Mouse (Mus musculus) lung, postnatal 0 days (tissue): ENCODE results near the gene Samd4b. TPM values are rescaled to one million over a fixed set of nuclear protein-coding genes. Genes with fewer than 3 reads are reported as not detected.
A peak's percentile ranks its signal among the peaks of the same experiment; 100 is the strongest.

Experiments
- ATAC-seq: fragments of 200-750 bp; cut with Nextera tagmentation; 2 replicates; pipeline ENCODE4 v1.8.0; 2017; ENCODE audit warnings: moderate library complexity
- DNase-seq: peaks from one replicate; pipeline ENCODE4 v3.0.0-alpha.2; 2016; ENCODE audit warnings: low spot score
- H3K27ac ChIP-seq: fragments of 300-500 bp; sonication (generic); 2 replicates; pipeline ENCODE4 v1.5.1; 2014; ENCODE audit warnings: antibody characterized with exemption, mild to moderate bottlenecking, low read length, mixed read lengths
- H3K27me3 ChIP-seq: fragments of 300-500 bp; sonication (generic); replicated peaks from 2 replicates; pipeline ENCODE4 v1.6.1; 2014; ENCODE audit warnings: low read length, mixed read lengths; ENCODE audit not compliant: insufficient read depth
- H3K36me3 ChIP-seq: fragments of 300-500 bp; sonication (generic); 2 replicates; pipeline ENCODE4 v1.6.1; 2014; ENCODE audit warnings: low read length, mixed read lengths; ENCODE audit not compliant: insufficient read depth
- H3K4me1 ChIP-seq: fragments of 300-500 bp; sonication (generic); 2 replicates; pipeline ENCODE4 v1.6.1; 2014; ENCODE audit warnings: antibody characterized with exemption, low read depth, low read length, mixed read lengths; ENCODE audit not compliant: insufficient read depth
- H3K4me2 ChIP-seq: fragments of 300-500 bp; sonication (generic); replicated peaks from 2 replicates; pipeline ENCODE4 v1.6.1; 2014; ENCODE audit warnings: low read depth, mild to moderate bottlenecking, low read length, moderate library complexity, mixed read lengths
- H3K4me3 ChIP-seq: fragments of 300-500 bp; sonication (generic); 2 replicates; pipeline ENCODE4 v1.5.1; 2014; ENCODE audit warnings: low read depth, low read length
- H3K9ac ChIP-seq: fragments of 300-500 bp; sonication (generic); replicated peaks from 2 replicates; pipeline ENCODE4 v1.6.1; 2014; ENCODE audit warnings: low read depth, mild to moderate bottlenecking
- H3K9me3 ChIP-seq: fragments of 300-500 bp; sonication (generic); 2 replicates; pipeline ENCODE4 v1.6.1; 2016; ENCODE audit warnings: low read length, mixed read lengths
- CTCF ChIP-seq: IDR thresholded peaks from 2 replicates; pipeline ENCODE4 v1.5.1; 2016; ENCODE audit warnings: antibody characterized with exemption, mild to moderate bottlenecking
- EP300 ChIP-seq: IDR thresholded peaks from 2 replicates; pipeline ENCODE4 v1.6.1; 2016; ENCODE audit warnings: antibody characterized with exemption, mild to moderate bottlenecking, control low read depth
- WGBS: fragments of 180-500 bp; shearing (Covaris S2); extraction: QIAGEN DNeasy Blood & Tissue Kit; methylation state at CpG from one replicate; pipeline ENCODE4 v1.1.7; 2014; 5-methylcytosine and 5-hydroxymethylcytosine counted together
- polyA plus RNA-seq: library from polyadenylated mRNA; unstranded; fragments of >200 nt; fragmentation: Nextera tagmentation; extraction: Ambion mirVana; gene quantifications from 2 replicates; pipeline ENCODE4 v1.2.1, GENCODE M21; 2015

Samd4b gene
- polyA plus RNA-seq, 1 experiment from 2014 or later = 13.4 TPM

- Histone ChIP-seq H3K27me3 (no peaks in the 10 kb centered on the region), H3K4me2 (peak overlapping the region; percentile 93), H3K4me1 (0 out of 2 replicates have a peak, but pooled peaks cover 2% of the 10 kb centered on the region), H3K4me3 (peak overlapping the region; percentile 50), H3K9ac (peak overlapping the region; percentile 34), H3K27ac (no peak overlapping the region), H3K9me3 (no peaks in the 10 kb centered on the region), H3K36me3 (no peaks in the 10 kb centered on the region)
- 4% methylated on average over 45 of the region's 63 CpGs for WGBS
- ATAC-seq (peak; percentile 89), DNase-seq (peak; percentile 79)
- TF ChIP-seq CTCF = peak; percentile 48
- TF ChIP-seq EP300 = no peak
These were observed 130.7 kb downstream of the Samd4b start for GRCm38 (mm10) chr7:28467213-28467751.

GRCm38 (mm10) chr7:28466721-28467212, 131.2 kb downstream of the Samd4b start:
- WGBS = 29% methylated on average over 39 of the region's 40 CpGs
- H3K4me1 ChIP-seq = 0 out of 2 replicates have a peak, but pooled peaks cover 2% of the 10 kb centered on the region
- H3K9me3 ChIP-seq = no peaks in the 10 kb centered on the region
- H3K4me3 ChIP-seq = peak overlapping the region; percentile 50
- TF ChIP-seq CTCF (no peak; the same call in 1 of the 2 replicates), EP300 (no peak)
- peak; percentile 19 for DNase-seq
- peak overlapping the region; percentile 34 for H3K9ac ChIP-seq
- no peak overlapping the region for H3K27ac ChIP-seq
- H3K4me2 ChIP-seq = peak overlapping the region; percentile 93
- H3K36me3 ChIP-seq = no peaks in the 10 kb centered on the region
- peak; percentile 28 for ATAC-seq
- H3K27me3 ChIP-seq = no peaks in the 10 kb centered on the region

- Histone ChIP-seq H3K36me3 (0 out of 2 replicates have a peak, but pooled peaks cover under 1% of the 10 kb centered on the region), H3K9ac (no peak overlapping the region), H3K27me3 (no peaks in the 10 kb centered on the region), H3K4me1 (0 out of 2 replicates have a peak, but pooled peaks cover 2% of the 10 kb centered on the region), H3K4me3 (no peak overlapping the region), H3K9me3 (no peaks in the 10 kb centered on the region), H3K27ac (no peak overlapping the region), H3K4me2 (no peak overlapping the region)
- TF ChIP-seq EP300 = no peak
- no peak for TF ChIP-seq CTCF
- ATAC-seq = peak; percentile 84
- 58% methylated on average over 10 of the region's 10 CpGs for WGBS
- DNase-seq = peak; percentile 87
These were observed 133.3 kb downstream of the Samd4b start for GRCm38 (mm10) chr7:28464416-28465212.

GRCm38 (mm10) chr7:28462769-28463168, 135.2 kb downstream of the Samd4b start:
- Histone ChIP-seq H3K4me2 (no peak overlapping the region), H3K9ac (no peak overlapping the region), H3K27me3 (no peaks in the 10 kb centered on the region), H3K4me1 (0 out of 2 replicates have a peak, but pooled peaks cover 2% of the 10 kb centered on the region), H3K4me3 (no peak overlapping the region), H3K9me3 (no peaks in the 10 kb centered on the region), H3K27ac (no peak overlapping the region), H3K36me3 (0 out of 2 replicates have a peak, but pooled peaks cover 9% of the 10 kb centered on the region)
- DNase-seq (no peak), ATAC-seq (no peak)
- 86% methylated on average over 2 of the region's 2 CpGs for WGBS
- no peak for TF ChIP-seq CTCF
- TF ChIP-seq EP300 = no peak

- Histone ChIP-seq H3K4me1 (no peaks in the 10 kb centered on the region), H3K36me3 (0 out of 2 replicates have a peak, but pooled peaks cover 9% of the 10 kb centered on the region), H3K27me3 (no peaks in the 10 kb centered on the region), H3K4me2 (no peak overlapping the region), H3K4me3 (no peak overlapping the region), H3K9me3 (no peaks in the 10 kb centered on the region), H3K9ac (no peak overlapping the region), H3K27ac (no peak overlapping the region)
- DNase-seq (no peak), ATAC-seq (no peak)
- TF ChIP-seq CTCF (no peak), EP300 (no peak)
- WGBS = 97% methylated on average over 4 of the region's 5 CpGs
These were observed 137.6 kb downstream of the Samd4b start for GRCm38 (mm10) chr7:28460361-28460760.

- H3K4me1 ChIP-seq = no peaks in the 10 kb centered on the region
- H3K4me2 ChIP-seq = peak overlapping the region; percentile 99
- peak; percentile 31 for ATAC-seq
- peak overlapping the region; percentile 63 for H3K4me3 ChIP-seq
- H3K27ac ChIP-seq = no peak overlapping the region
- peak overlapping the region; percentile 41 for H3K9ac ChIP-seq
- WGBS = 3% methylated on average over 17 of the region's 24 CpGs
- TF ChIP-seq CTCF = no peak
- no peak for TF ChIP-seq EP300
- DNase-seq = no peak
- no peaks in the 10 kb centered on the region for H3K9me3 ChIP-seq
- no peaks in the 10 kb centered on the region for H3K36me3 ChIP-seq
- no peaks in the 10 kb centered on the region for H3K27me3 ChIP-seq
These were observed 145.5 kb downstream of the Samd4b start for GRCm38 (mm10) chr7:28452361-28453005.
